In genomic region chr11:118366108-118366507, GRCm38 (mm10) we compare ENCODE assay signal across 14 mouse cellular contexts. TPM values are rescaled to one million over a fixed set of nuclear protein-coding genes. Genes with fewer than 3 reads are reported as not detected.
DNase-seq lines count a peak whose midpoint lies in the region; ATAC-seq and TF ChIP-seq lines count a peak whose summit lies in the region.
"Had no signal": no experiment of that assay in that cellular context is flagged by ENCODE, and none has a peak within 500 bp of the region (broad histone marks: within the 10 kb centered on the region; RNA-seq: fewer than 3 reads in every experiment).

No protein-coding gene starts in this region.

- H3K27ac ChIP-seq in kidney, embryonic 15.5 days = peak overlapping the region; percentile 93; the same call in 1 of the 2 replicates
- no peak overlapping the region for H3K27ac ChIP-seq in kidney, adult 2 months (ENCODE audit: insufficient read depth, low read depth, low read length)
- peak overlapping the region; percentile 89 for H3K27ac ChIP-seq in embryonic facial prominence, embryonic 10.5 days (replicated peaks)
- H3K27ac ChIP-seq in limb, embryonic 12.5 days = peak overlapping the region; percentile 90
- no peak overlapping the region for H3K27ac ChIP-seq in forebrain, embryonic 16.5 days (ENCODE audit: low read length)
- H3K27ac ChIP-seq: lung, embryonic 15.5 days had no signal

- H3K9ac ChIP-seq in kidney, embryonic 15.5 days = no peak overlapping the region
- H3K9ac ChIP-seq in limb, embryonic 12.5 days (replicated peaks) = no peak overlapping the region
- no peak overlapping the region for H3K9ac ChIP-seq in forebrain, embryonic 16.5 days (replicated peaks; ENCODE audit: low read depth, low read length)
- H3K9ac ChIP-seq: heart, embryonic 15.5 days; intestine, embryonic 15.5 days; lung, embryonic 15.5 days had no signal

- H3K4me2 ChIP-seq in kidney, embryonic 15.5 days = no peak overlapping the region
- H3K4me2 ChIP-seq in limb, embryonic 12.5 days = no peak overlapping the region
- no peak overlapping the region for H3K4me2 ChIP-seq in forebrain, embryonic 16.5 days (ENCODE audit: low read length)
- H3K4me2 ChIP-seq: heart, embryonic 15.5 days; intestine, embryonic 15.5 days; lung, embryonic 15.5 days had no signal

- TF ChIP-seq CTCF in kidney, adult 2 months (conservative IDR thresholded peaks at IDR 0.05; ENCODE audit: insufficient read depth, insufficient read length, low read depth, low read length) = no peak

- 52% methylated on average over 3 of the region's 3 CpGs for WGBS in kidney, embryonic 15.5 days
- 82% methylated on average over 3 of the region's 3 CpGs for WGBS in kidney, adult 2 months
- 43% methylated on average over 3 of the region's 3 CpGs for WGBS in embryonic facial prominence, embryonic 10.5 days
- 42% methylated on average over 3 of the region's 3 CpGs for WGBS in limb, embryonic 12.5 days
- WGBS in forebrain, embryonic 16.5 days = 85% methylated on average over 3 of the region's 3 CpGs

- H3K36me3 ChIP-seq in kidney, embryonic 15.5 days = no peaks in the 10 kb centered on the region
- no peaks in the 10 kb centered on the region for H3K36me3 ChIP-seq in kidney, adult 2 months (ENCODE audit: control insufficient read depth, insufficient read depth, low read length)
- H3K36me3 ChIP-seq in embryonic facial prominence, embryonic 10.5 days (replicated peaks) = no peaks in the 10 kb centered on the region
- H3K36me3 ChIP-seq in limb, embryonic 12.5 days = no peaks in the 10 kb centered on the region
- no peaks in the 10 kb centered on the region for H3K36me3 ChIP-seq in forebrain, embryonic 16.5 days (ENCODE audit: control insufficient read depth, insufficient read depth)
- H3K36me3 ChIP-seq: heart, embryonic 15.5 days; intestine, embryonic 15.5 days; lung, embryonic 15.5 days had no signal

- TF ChIP-seq POLR2A in kidney, adult 2 months (IDR thresholded peaks at IDR 0.05; ENCODE audit: low read depth, low read length) = no peak

- peaks cover 46% of the 10 kb centered on the region for H3K4me1 ChIP-seq in kidney, embryonic 15.5 days
- no peaks in the 10 kb centered on the region for H3K4me1 ChIP-seq in kidney, adult 2 months (ENCODE audit: control insufficient read depth, insufficient read depth, low read length)
- H3K4me1 ChIP-seq in embryonic facial prominence, embryonic 10.5 days = peaks cover 65% of the 10 kb centered on the region
- peaks cover 55% of the 10 kb centered on the region for H3K4me1 ChIP-seq in limb, embryonic 12.5 days (replicated peaks)
- H3K4me1 ChIP-seq in forebrain, embryonic 16.5 days (replicated peaks; ENCODE audit: control insufficient read depth, insufficient read depth, low read length) = peaks cover 12% of the 10 kb centered on the region

- H3K9me3 ChIP-seq in kidney, embryonic 15.5 days (replicated peaks) = no peaks in the 10 kb centered on the region
- H3K9me3 ChIP-seq in embryonic facial prominence, embryonic 10.5 days = no peaks in the 10 kb centered on the region
- H3K9me3 ChIP-seq in limb, embryonic 12.5 days = no peaks in the 10 kb centered on the region
- H3K9me3 ChIP-seq in forebrain, embryonic 16.5 days (ENCODE audit: control insufficient read depth, low read length) = no peaks in the 10 kb centered on the region
- H3K9me3 ChIP-seq: heart, embryonic 15.5 days; intestine, embryonic 15.5 days; lung, embryonic 15.5 days had no signal

- H3K4me3 ChIP-seq in kidney, embryonic 15.5 days (replicated peaks) = no peak overlapping the region
- H3K4me3 ChIP-seq in kidney, adult 2 months (ENCODE audit: insufficient read depth, low read depth, low read length) = no peak overlapping the region
- H3K4me3 ChIP-seq in embryonic facial prominence, embryonic 10.5 days = no peak overlapping the region
- H3K4me3 ChIP-seq in limb, embryonic 12.5 days (replicated peaks) = no peak overlapping the region
- H3K4me3 ChIP-seq in forebrain, embryonic 16.5 days (replicated peaks; ENCODE audit: low read length) = no peak overlapping the region
- H3K4me3 ChIP-seq: heart, embryonic 15.5 days; intestine, embryonic 15.5 days; lung, embryonic 15.5 days had no signal

- ATAC-seq in kidney, embryonic 15.5 days (replicated peaks; ENCODE audit: low FRiP score) = no peak
- ATAC-seq in limb, embryonic 12.5 days (ENCODE audit: insufficient number of reproducible peaks, insufficient read depth, low FRiP score, low TSS enrichment, low read depth) = no peak
- no peak for ATAC-seq in forebrain, embryonic 16.5 days
- ATAC-seq: activated CD4-positive, CD25-positive, alpha-beta regulatory T cell, adult 4 months; forebrain, embryonic 14.5 days; intestine, embryonic 15.5 days had no signal

- DNase-seq in kidney, adult 2 months = no peak
- DNase-seq in MN1 (ENCODE audit: low spot score) = peak; percentile 79
- DNase-seq in embryonic facial prominence, embryonic 10.5 days (ENCODE audit: low spot score) = no peak
- DNase-seq in cerebellum, adult 18-20 months = no peak
- DNase-seq in left cerebral cortex, adult 18-20 months (ENCODE audit: low spot score in 2 of 2) = no peak

- H3K27me3 ChIP-seq in kidney, embryonic 15.5 days = no peaks in the 10 kb centered on the region
- no peaks in the 10 kb centered on the region for H3K27me3 ChIP-seq in kidney, adult 2 months (replicated peaks; ENCODE audit: control insufficient read depth, insufficient read depth, low read length)
- no peaks in the 10 kb centered on the region; the same call in 1 of the 2 replicates for H3K27me3 ChIP-seq in embryonic facial prominence, embryonic 10.5 days (replicated peaks; ENCODE audit: low read depth, poor library complexity, severe bottlenecking)
- no peaks in the 10 kb centered on the region for H3K27me3 ChIP-seq in limb, embryonic 12.5 days
- no peaks in the 10 kb centered on the region for H3K27me3 ChIP-seq in forebrain, embryonic 16.5 days (replicated peaks; ENCODE audit: control insufficient read depth, insufficient read depth, low read length)
- H3K27me3 ChIP-seq: heart, embryonic 15.5 days; intestine, embryonic 15.5 days; lung, embryonic 15.5 days had no signal

RNA-seq across cellular contexts. Expression of gene Timp2, which starts 10.6 kb away (rescaled TPM):
- 84.4 and 87.7 TPM in 2 replicates for polyA plus RNA-seq in kidney, embryonic 15.5 days (2015; fragmentation: Nextera tagmentation; extraction: Ambion mirVana)
- 78.7 and 83.3 TPM in 2 replicates for polyA plus RNA-seq in kidney, adult 2 months (2012; rRNA removed)
- 40.0 and 46.9 TPM in 2 replicates for polyA plus RNA-seq in embryonic facial prominence, embryonic 10.5 days (2016; fragmentation: Nextera tagmentation; extraction: Ambion mirVana)
- polyA plus RNA-seq in limb, embryonic 12.5 days (2016; fragmentation: Nextera tagmentation; extraction: Ambion mirVana) = 77.6 and 91.3 TPM in 2 replicates
- 79.8 and 79.9 TPM in 2 replicates for polyA plus RNA-seq in forebrain, embryonic 16.5 days (2015; fragmentation: Nextera tagmentation; extraction: Ambion mirVana)
- 100 to 1,000 TPM; 232 to 261 TPM for total RNA-seq in left cerebral cortex, adult 18-20 months (2021)

RNA-seq across cellular contexts. Expression of gene Cep295nl, which starts 23.8 kb away (rescaled TPM):
- 0.44 and 0.80 TPM in 2 replicates for polyA plus RNA-seq in kidney, embryonic 15.5 days (2015; fragmentation: Nextera tagmentation; extraction: Ambion mirVana)
- polyA plus RNA-seq in kidney, adult 2 months (2012; rRNA removed) = 0.06 and 0.07 TPM in 2 replicates
- 0.13 and 0.56 TPM in 2 replicates for polyA plus RNA-seq in embryonic facial prominence, embryonic 10.5 days (2016; fragmentation: Nextera tagmentation; extraction: Ambion mirVana)
- 0.59 and 0.60 TPM in 2 replicates for polyA plus RNA-seq in limb, embryonic 12.5 days (2016; fragmentation: Nextera tagmentation; extraction: Ambion mirVana)
- polyA plus RNA-seq in forebrain, embryonic 16.5 days (2015; fragmentation: Nextera tagmentation; extraction: Ambion mirVana) = 0.14 and 0.35 TPM in 2 replicates
- 1 to 10 TPM in 1 of 2 experiments, under 1 TPM in 1; 0.82 to 1.3 TPM for total RNA-seq in left cerebral cortex, adult 18-20 months (2021)
- total RNA-seq: common myeloid progenitor, adult 5-6 weeks had no signal

RNA-seq across cellular contexts. Expression of gene Lgals3bp, which starts 35.8 kb away (rescaled TPM):
- polyA plus RNA-seq in kidney, embryonic 15.5 days (2015; fragmentation: Nextera tagmentation; extraction: Ambion mirVana) = 13.6 and 18.2 TPM in 2 replicates
- polyA plus RNA-seq in kidney, adult 2 months (2012; rRNA removed) = 360 and 363 TPM in 2 replicates
- polyA plus RNA-seq in embryonic facial prominence, embryonic 10.5 days (2016; fragmentation: Nextera tagmentation; extraction: Ambion mirVana) = 0.86 and 0.88 TPM in 2 replicates
- polyA plus RNA-seq in limb, embryonic 12.5 days (2016; fragmentation: Nextera tagmentation; extraction: Ambion mirVana) = 4.1 and 4.3 TPM in 2 replicates
- polyA plus RNA-seq in forebrain, embryonic 16.5 days (2015; fragmentation: Nextera tagmentation; extraction: Ambion mirVana) = 2.7 and 2.8 TPM in 2 replicates
- total RNA-seq in left cerebral cortex, adult 18-20 months (2021) = 10 to 100 TPM; 21.7 to 21.9 TPM

RNA-seq across cellular contexts. Expression of gene Cant1, which starts 52.8 kb away (rescaled TPM):
- polyA plus RNA-seq in kidney, embryonic 15.5 days (2015; fragmentation: Nextera tagmentation; extraction: Ambion mirVana) = 26.7 and 32.9 TPM in 2 replicates
- polyA plus RNA-seq in kidney, adult 2 months (2012; rRNA removed) = 42.6 and 53.0 TPM in 2 replicates
- 20.2 and 20.8 TPM in 2 replicates for polyA plus RNA-seq in embryonic facial prominence, embryonic 10.5 days (2016; fragmentation: Nextera tagmentation; extraction: Ambion mirVana)
- 30.5 and 32.0 TPM in 2 replicates for polyA plus RNA-seq in limb, embryonic 12.5 days (2016; fragmentation: Nextera tagmentation; extraction: Ambion mirVana)
- polyA plus RNA-seq in forebrain, embryonic 16.5 days (2015; fragmentation: Nextera tagmentation; extraction: Ambion mirVana) = 26.0 and 27.3 TPM in 2 replicates
- total RNA-seq in left cerebral cortex, adult 18-20 months (2021) = 10 to 100 TPM; 38.7 to 40.4 TPM

Comparison
In these comparisons a context has a peak if more than half of its experiments do, and no peak if none do; other contexts are left out.
1. H3K27ac ChIP-seq: peak in kidney, embryonic 15.5 days (single experiment), embryonic facial prominence, embryonic 10.5 days (single experiment) and limb, embryonic 12.5 days (single experiment); none in kidney, adult 2 months (single experiment) and forebrain, embryonic 16.5 days (single experiment).
2. RNA of gene Lgals3bp, which starts 35.8 kb away (polyA plus RNA-seq): 360 to 363 TPM in kidney, adult 2 months; 13.6 to 18.2 TPM in kidney, embryonic 15.5 days, 4.1 to 4.3 TPM in limb, embryonic 12.5 days, 2.7 to 2.8 TPM in forebrain, embryonic 16.5 days and 0.86 to 0.88 TPM in embryonic facial prominence, embryonic 10.5 days; every median in the first group is over 10 times any median in the second.